Mouse (Mus musculus) MEL (cell line): ENCODE measurements around the gene Cwc27.

Experiments
- CTCF ChIP-seq, 3 experiments: IDR thresholded peaks in 2 of 3; conservative IDR thresholded peaks in 1 of 3; 2 replicates each; pipeline ENCODE4 v1.5.1; 2011 to 2012; ENCODE audit warnings: low read length in 3 of 3, low read depth in 2 of 3, mild to moderate bottlenecking in 2 of 3, improper control_type of control experiment in 1 of 3, inconsistent platforms in 1 of 3, mixed read lengths in 1 of 3, moderate library complexity in 1 of 3; ENCODE audit not compliant: control insufficient read depth in 1 of 3, insufficient read depth in 1 of 3, poor library complexity in 1 of 3, severe bottlenecking in 1 of 3
- EP300 ChIP-seq, 2 experiments: IDR thresholded peaks; 2 replicates each; pipeline ENCODE4 v1.6.1; 2011; ENCODE audit warnings: improper control_type of control experiment in 2 of 2, low read length in 2 of 2, low read depth in 1 of 2, mild to moderate bottlenecking in 1 of 2
- ETS1 ChIP-seq: IDR thresholded peaks from 2 replicates; pipeline ENCODE4 v1.6.1; 2012; ENCODE audit warnings: low read depth, mild to moderate bottlenecking, inconsistent platforms, low read length, improper control_type of control experiment, moderate library complexity
- GABPA ChIP-seq: IDR thresholded peaks from 2 replicates; pipeline ENCODE4 v1.6.1; 2012; ENCODE audit warnings: low read depth, mild to moderate bottlenecking, inconsistent platforms, low read length, improper control_type of control experiment, moderate library complexity
- HCFC1 ChIP-seq: IDR thresholded peaks from 2 replicates; pipeline ENCODE4 v1.6.1; 2012; ENCODE audit warnings: low read depth, mild to moderate bottlenecking, inconsistent platforms, low read length, improper control_type of control experiment, moderate library complexity
- MAX ChIP-seq: IDR thresholded peaks from 2 replicates; pipeline ENCODE4 v1.6.1; 2011; ENCODE audit warnings: low read length, improper control_type of control experiment
- MEF2A ChIP-seq: IDR thresholded peaks from 2 replicates; pipeline ENCODE4 v1.6.1; 2014; ENCODE audit warnings: low read depth, mild to moderate bottlenecking, inconsistent platforms, low read length, improper control_type of control experiment; ENCODE audit not compliant: poor library complexity, insufficient replicate concordance, severe bottlenecking; ENCODE audit errors: extremely low read depth
- MYC ChIP-seq: IDR thresholded peaks from 2 replicates; pipeline ENCODE4 v1.6.1; 2011; ENCODE audit warnings: low read depth, mild to moderate bottlenecking, low read length, improper control_type of control experiment, moderate library complexity
- NELFE ChIP-seq: IDR thresholded peaks from 2 replicates; pipeline ENCODE4 v1.6.1; 2011; ENCODE audit warnings: low read depth, low read length, improper control_type of control experiment
- NRF1 ChIP-seq: IDR thresholded peaks from 2 replicates; pipeline ENCODE4 v1.6.1; 2014; ENCODE audit warnings: low read depth, mild to moderate bottlenecking, inconsistent platforms, low read length, improper control_type of control experiment, moderate library complexity; ENCODE audit not compliant: poor library complexity, insufficient read depth, severe bottlenecking
- POLR2A ChIP-seq, 2 experiments: IDR thresholded peaks; 2 replicates each; pipeline ENCODE4 v1.6.1; 2011 to 2012; ENCODE audit warnings: low read length in 2 of 2, mild to moderate bottlenecking in 2 of 2, control low read depth in 1 of 2, improper control_type of control experiment in 1 of 2, low read depth in 1 of 2, moderate library complexity in 1 of 2; ENCODE audit not compliant: control insufficient read depth in 1 of 2, insufficient read depth in 1 of 2, poor library complexity in 1 of 2
- ZC3H11A ChIP-seq: IDR thresholded peaks from 2 replicates; pipeline ENCODE4 v1.6.1; 2012; ENCODE audit warnings: low read depth, mild to moderate bottlenecking, inconsistent platforms, low read length, improper control_type of control experiment
- ZMIZ1 ChIP-seq: IDR thresholded peaks from 2 replicates; pipeline ENCODE4 v1.6.1; 2012; ENCODE audit warnings: low read depth, mild to moderate bottlenecking, inconsistent platforms, low read length, improper control_type of control experiment, moderate library complexity
- ZNF384 ChIP-seq: IDR thresholded peaks from 2 replicates; pipeline ENCODE4 v1.6.1; 2012; ENCODE audit warnings: low read depth, mild to moderate bottlenecking, inconsistent platforms, low read length, improper control_type of control experiment

DNA sequence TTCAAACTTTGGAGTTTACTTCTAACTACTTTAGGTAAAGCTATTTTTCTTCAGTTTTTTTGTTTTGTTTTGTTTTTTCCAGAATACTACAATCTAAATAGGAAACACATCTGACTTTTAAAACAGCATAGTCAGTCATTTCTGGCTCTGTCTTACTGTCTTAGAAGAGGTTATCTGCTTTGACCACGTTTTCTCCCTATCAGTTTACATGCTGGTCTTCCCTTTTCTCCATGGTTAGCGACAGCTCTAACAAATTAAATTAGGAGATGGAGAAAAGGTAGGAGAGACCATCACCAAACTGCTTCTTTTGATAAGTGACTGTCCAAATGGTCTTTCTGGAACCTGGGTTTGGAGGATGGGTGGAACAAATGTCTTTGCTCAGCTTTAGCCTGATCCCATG is 131.4 kb downstream of the Cwc27 start:
- TF ChIP-seq MYC, result peak; percentile 69
- TF ChIP-seq ZNF384, result no peak
- TF ChIP-seq POLR2A (IDR thresholded peaks at IDR 0.05; ENCODE audit: control insufficient read depth in 1 of 2, insufficient read depth in 1 of 2, low read depth in 1 of 2, low read length in 2 of 2, poor library complexity in 1 of 2), result no peak
- TF ChIP-seq CTCF (IDR thresholded peaks at IDR 0.05 in 2 of 3, conservative IDR thresholded peaks at IDR 0.05 in 1 of 3; ENCODE audit: control insufficient read depth in 1 of 3, insufficient read depth in 1 of 3, low read depth in 2 of 3, low read length in 3 of 3, poor library complexity in 1 of 3, severe bottlenecking in 1 of 3), result no peak
- TF ChIP-seq EP300 (IDR thresholded peaks at IDR 0.05; ENCODE audit: low read depth in 1 of 2, low read length in 2 of 2), result peak; percentile 83 to 90
- TF ChIP-seq MEF2A, result no peak
- no peak for TF ChIP-seq ZMIZ1
- no peak for TF ChIP-seq ZC3H11A
- no peak for TF ChIP-seq NELFE
- no peak for TF ChIP-seq NRF1
- peak; percentile 62 for TF ChIP-seq ETS1
- no peak for TF ChIP-seq GABPA
- no peak for TF ChIP-seq HCFC1
- no peak for TF ChIP-seq MAX
